Mouse (Mus musculus): ENCODE results near the gene Tst. TPM values are rescaled to one million over a fixed set of nuclear protein-coding genes. Genes with fewer than 3 reads are reported as not detected.

Tst gene
- polyA plus RNA-seq, 1 experiment: 9.8 TPM

DNA sequence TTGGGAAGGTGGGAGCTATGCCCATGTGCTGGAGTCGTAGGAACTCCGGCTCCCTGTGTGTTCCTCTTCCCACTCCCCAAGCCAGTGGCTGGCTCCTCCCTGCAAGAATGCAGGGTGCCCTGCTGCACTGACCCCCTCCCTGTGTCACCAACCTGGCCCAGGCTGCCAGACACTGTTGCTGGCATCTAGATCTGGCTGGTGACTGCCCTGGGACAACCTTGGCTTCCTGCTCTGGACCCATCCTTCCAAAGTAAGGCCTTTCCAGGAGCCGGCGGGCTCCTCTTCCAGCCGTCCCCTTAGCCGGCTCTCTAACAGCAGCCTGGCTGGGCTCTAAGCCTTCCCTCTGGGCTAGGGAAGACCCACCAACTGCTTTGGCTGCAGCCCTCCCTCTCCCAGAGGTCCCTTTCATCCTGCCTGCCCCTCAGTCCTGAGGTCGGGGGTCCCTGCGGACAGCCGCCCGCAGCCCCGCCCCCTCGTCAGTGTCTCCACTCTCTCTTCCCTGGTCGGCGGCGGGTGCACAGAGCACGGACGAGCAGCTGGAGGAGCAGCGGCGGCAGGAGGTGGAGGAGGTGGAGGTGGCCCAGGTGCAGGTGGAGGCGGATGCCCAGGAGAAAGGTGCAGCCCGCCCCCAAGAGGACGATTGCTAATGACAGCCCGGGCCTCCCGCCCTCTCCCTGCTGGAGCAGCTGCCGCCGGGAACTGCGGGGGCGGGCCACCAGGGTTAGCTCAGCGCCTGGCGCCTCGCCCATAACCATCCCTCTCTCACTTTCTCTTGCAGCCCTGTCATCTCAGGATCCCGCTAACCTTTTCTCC, 30.9 kb upstream of the Tst start:
- Histone ChIP-seq H3K36me3 (ENCODE audit: control insufficient read depth, insufficient read depth) (peaks cover 5% of the 10 kb centered on the region), H3K79me2 (ENCODE audit: control insufficient read depth, insufficient read depth) (no peaks in the 10 kb centered on the region), H3K27me3 (ENCODE audit: control insufficient read depth, insufficient read depth, insufficient read length) (no peaks in the 10 kb centered on the region), H3K4me2 (ENCODE audit: low read depth) (peak overlapping the region; percentile 79), H3K4me3 (peak overlapping the region; percentile 9), H3ac (ENCODE audit: control insufficient read depth, insufficient read length) (no peak overlapping the region)
- TF ChIP-seq MYOD1 (IDR thresholded peaks at IDR 0.05; ENCODE audit: control insufficient read depth in 1 of 3, insufficient read length in 2 of 3, low read depth in 2 of 3) (peak in 2 of 3 experiments; percentile 95 to 99), TCF12 (IDR thresholded peaks at IDR 0.05; ENCODE audit: insufficient read depth, poor library complexity, severe bottlenecking) (peak; percentile 54), MAX (IDR thresholded peaks at IDR 0.05; ENCODE audit: low read depth) (no peak), REST (IDR thresholded peaks at IDR 0.05; ENCODE audit: insufficient read depth, insufficient read length) (no peak), CEBPB (IDR thresholded peaks at IDR 0.05; ENCODE audit: insufficient read depth, poor library complexity, severe bottlenecking) (0 out of 2 replicates have a peak, but pooled peaks have one; percentile 16), TCF3 (IDR thresholded peaks at IDR 0.05; ENCODE audit: insufficient read length, low read depth) (peak; percentile 70), SRF (IDR thresholded peaks at IDR 0.05; ENCODE audit: control insufficient read depth, insufficient read length, low read depth) (no peak), MYOG (IDR thresholded peaks at IDR 0.05; ENCODE audit: control insufficient read depth in 1 of 3, insufficient read depth in 1 of 3, insufficient read length in 2 of 3, low read depth in 2 of 3) (peak; percentile 74 to 96 (median 90))

DNA sequence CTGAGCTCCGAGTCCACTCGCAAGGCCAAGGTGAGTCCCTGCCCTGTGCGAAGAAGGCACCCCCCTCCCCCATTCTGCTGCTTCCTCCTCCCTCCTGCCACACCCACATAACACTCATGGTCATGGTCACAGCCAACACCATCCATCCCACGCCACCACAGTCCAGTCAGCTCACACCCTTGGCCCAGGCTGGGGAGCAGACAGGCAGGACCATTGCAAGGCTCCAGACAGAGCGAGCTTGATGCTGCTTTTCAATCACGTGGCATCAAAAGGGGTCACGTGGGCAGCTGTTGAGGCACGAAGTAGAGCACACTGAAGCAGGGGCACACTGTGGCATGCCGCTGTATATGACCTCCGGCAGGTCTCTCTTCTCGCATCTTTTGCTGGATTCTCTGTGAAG, 30.0 kb upstream of the Tst start:
- no peak overlapping the region for H3K4me3 ChIP-seq
- H3K27me3 ChIP-seq (ENCODE audit: control insufficient read depth, insufficient read depth, insufficient read length): no peaks in the 10 kb centered on the region
- no peak overlapping the region for H3K4me2 ChIP-seq (ENCODE audit: low read depth)
- no peak for TF ChIP-seq POLR2A (IDR thresholded peaks at IDR 0.05; ENCODE audit: insufficient read length, low read depth)
- peak; percentile 26 for TF ChIP-seq USF1 (IDR thresholded peaks at IDR 0.05; ENCODE audit: low read depth)
- no peak overlapping the region for H3ac ChIP-seq (ENCODE audit: control insufficient read depth, insufficient read length)
- H3K36me3 ChIP-seq (ENCODE audit: control insufficient read depth, insufficient read depth): peaks cover 8% of the 10 kb centered on the region
- no peaks in the 10 kb centered on the region for H3K79me2 ChIP-seq (ENCODE audit: control insufficient read depth, insufficient read depth)

DNA sequence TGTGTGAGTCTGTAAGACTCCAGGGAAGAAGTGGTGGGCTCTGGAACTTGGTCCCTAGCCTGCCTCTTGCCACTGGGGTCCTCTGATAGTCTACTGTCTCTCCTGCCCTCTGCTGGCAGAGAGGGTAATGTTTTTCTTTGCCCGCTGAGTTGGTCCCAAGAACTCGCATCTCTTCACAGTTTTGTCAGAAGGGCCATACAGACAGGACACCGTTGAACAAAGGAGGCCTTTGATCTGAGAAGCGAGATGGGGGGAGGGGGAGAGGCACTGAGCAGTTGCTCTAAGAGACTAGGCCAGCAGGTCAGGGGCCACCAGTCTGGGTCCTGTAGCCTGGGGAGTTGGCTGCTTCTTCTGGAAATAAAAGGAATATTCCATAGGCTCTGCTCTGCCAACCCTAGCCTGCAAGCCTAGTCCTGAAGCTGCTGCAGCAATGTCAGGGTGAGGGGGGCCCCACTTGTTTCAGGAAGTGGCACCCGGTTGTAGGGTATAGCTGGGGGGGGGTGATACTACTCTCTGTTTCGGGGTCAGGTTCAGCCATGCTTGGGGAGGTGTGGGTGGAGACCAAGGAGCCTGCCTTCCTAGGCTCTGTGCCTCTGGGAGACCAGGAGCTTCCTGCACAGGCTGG, 29.3 kb upstream of the Tst start:
- TF ChIP-seq POLR2A (IDR thresholded peaks at IDR 0.05; ENCODE audit: insufficient read length, low read depth): no peak
- TF ChIP-seq SRF (IDR thresholded peaks at IDR 0.05; ENCODE audit: control insufficient read depth, insufficient read length, low read depth): no peak
- no peak for TF ChIP-seq TCF12 (IDR thresholded peaks at IDR 0.05; ENCODE audit: insufficient read depth, poor library complexity, severe bottlenecking)
- no peak for TF ChIP-seq REST (IDR thresholded peaks at IDR 0.05; ENCODE audit: insufficient read depth, insufficient read length)
- TF ChIP-seq USF1 (IDR thresholded peaks at IDR 0.05; ENCODE audit: low read depth): no peak
- no peak for TF ChIP-seq TCF3 (IDR thresholded peaks at IDR 0.05; ENCODE audit: insufficient read length, low read depth)
- no peak for TF ChIP-seq CEBPB (IDR thresholded peaks at IDR 0.05; ENCODE audit: insufficient read depth, poor library complexity, severe bottlenecking)
- TF ChIP-seq E2F4 (IDR thresholded peaks at IDR 0.05; ENCODE audit: insufficient read depth): no peak
- no peak for TF ChIP-seq MAX (IDR thresholded peaks at IDR 0.05; ENCODE audit: low read depth)
- peaks cover 10% of the 10 kb centered on the region for H3K36me3 ChIP-seq (ENCODE audit: control insufficient read depth, insufficient read depth)

DNA sequence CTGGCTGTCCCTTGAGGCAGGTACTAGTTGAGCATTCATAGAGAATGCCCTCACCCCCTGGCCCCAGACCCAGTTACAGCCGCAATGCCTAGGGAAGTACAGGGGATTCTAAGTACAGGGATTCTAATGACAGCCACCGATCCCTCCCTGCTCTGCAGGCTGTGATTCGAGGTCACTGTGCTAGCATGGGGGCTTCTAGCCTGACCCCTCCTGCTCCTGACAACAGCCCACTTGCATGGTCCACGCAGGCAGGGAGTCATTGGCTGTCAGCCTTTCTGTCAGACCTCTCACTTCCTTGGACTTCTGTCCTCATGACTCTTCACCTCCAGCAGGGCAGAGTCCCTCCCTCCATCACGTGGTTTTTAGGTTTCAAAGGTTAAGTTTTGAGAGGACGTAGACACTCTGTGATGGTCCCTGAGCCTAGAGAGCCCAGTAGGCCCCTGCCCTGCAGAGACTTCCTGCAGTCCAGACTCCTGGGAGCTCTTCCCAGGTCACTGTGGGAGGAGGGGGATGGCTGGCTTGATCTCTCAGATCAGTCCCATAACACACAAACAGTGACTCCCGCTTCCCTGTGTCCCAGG, 25.9 kb upstream of the Tst start:
- H3K4me2 ChIP-seq (ENCODE audit: low read depth): no peak overlapping the region
- no peak for TF ChIP-seq TCF12 (IDR thresholded peaks at IDR 0.05; ENCODE audit: insufficient read depth, poor library complexity, severe bottlenecking)
- no peak for TF ChIP-seq REST (IDR thresholded peaks at IDR 0.05; ENCODE audit: insufficient read depth, insufficient read length)
- TF ChIP-seq MYOG (IDR thresholded peaks at IDR 0.05; ENCODE audit: control insufficient read depth in 1 of 3, insufficient read depth in 1 of 3, insufficient read length in 2 of 3, low read depth in 2 of 3): no peak
- TF ChIP-seq POLR2AphosphoS2 (IDR thresholded peaks at IDR 0.05; ENCODE audit: insufficient read length, low read depth): no peak
- no peak for TF ChIP-seq CEBPB (IDR thresholded peaks at IDR 0.05; ENCODE audit: insufficient read depth, poor library complexity, severe bottlenecking)
- peaks cover 14% of the 10 kb centered on the region for H3K79me2 ChIP-seq (ENCODE audit: control insufficient read depth, insufficient read depth)
- H3ac ChIP-seq (ENCODE audit: control insufficient read depth, insufficient read length): no peak overlapping the region
- H3K4me3 ChIP-seq: no peak overlapping the region
- H3K36me3 ChIP-seq (ENCODE audit: control insufficient read depth, insufficient read depth): peaks cover 10% of the 10 kb centered on the region
- no peaks in the 10 kb centered on the region for H3K27me3 ChIP-seq (ENCODE audit: control insufficient read depth, insufficient read depth, insufficient read length)

More for the DNA sequence above, 29.3 kb upstream of the Tst start:
- Histone ChIP-seq H3K27me3 (ENCODE audit: control insufficient read depth, insufficient read depth, insufficient read length) (no peaks in the 10 kb centered on the region), H3K4me3 (no peak overlapping the region), H3K79me2 (ENCODE audit: control insufficient read depth, insufficient read depth) (peaks cover 2% of the 10 kb centered on the region), H3K4me2 (ENCODE audit: low read depth) (no peak overlapping the region), H3ac (ENCODE audit: control insufficient read depth, insufficient read length) (no peak overlapping the region)

DNA sequence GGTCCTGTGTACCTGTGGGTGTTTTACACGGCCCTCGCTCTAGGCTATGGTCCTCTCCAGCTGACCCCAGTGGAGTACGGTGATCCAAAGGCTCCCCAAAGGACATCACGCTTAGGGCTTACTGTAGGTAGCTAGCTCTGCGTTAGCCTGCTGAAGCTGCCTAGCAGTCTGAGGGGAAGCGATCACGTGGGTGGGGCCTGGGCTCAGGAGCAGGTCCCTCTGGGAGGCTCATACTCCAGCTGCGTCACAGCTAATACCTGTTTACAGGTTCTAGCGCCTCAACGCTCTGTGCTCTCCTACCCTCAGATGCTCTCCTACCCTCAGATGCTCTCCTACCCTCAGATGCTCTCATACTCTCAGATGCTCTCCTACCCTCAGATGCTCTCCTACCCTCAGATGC, 25.2 kb upstream of the Tst start:
- Histone ChIP-seq H3K4me2 (ENCODE audit: low read depth) (no peak overlapping the region), H3ac (ENCODE audit: control insufficient read depth, insufficient read length) (no peak overlapping the region), H3K36me3 (ENCODE audit: control insufficient read depth, insufficient read depth) (peaks cover 10% of the 10 kb centered on the region), H3K27me3 (ENCODE audit: control insufficient read depth, insufficient read depth, insufficient read length) (no peaks in the 10 kb centered on the region), H3K79me2 (ENCODE audit: control insufficient read depth, insufficient read depth) (peaks cover 14% of the 10 kb centered on the region), H3K4me3 (no peak overlapping the region)
- no peak for TF ChIP-seq MYOD1 (IDR thresholded peaks at IDR 0.05; ENCODE audit: control insufficient read depth in 1 of 3, insufficient read length in 2 of 3, low read depth in 2 of 3)
- TF ChIP-seq REST (IDR thresholded peaks at IDR 0.05; ENCODE audit: insufficient read depth, insufficient read length): no peak
- TF ChIP-seq MAX (IDR thresholded peaks at IDR 0.05; ENCODE audit: low read depth): no peak
- TF ChIP-seq MYOG (IDR thresholded peaks at IDR 0.05; ENCODE audit: control insufficient read depth in 1 of 3, insufficient read depth in 1 of 3, insufficient read length in 2 of 3, low read depth in 2 of 3): no peak
- TF ChIP-seq CEBPB (IDR thresholded peaks at IDR 0.05; ENCODE audit: insufficient read depth, poor library complexity, severe bottlenecking): no peak
- TF ChIP-seq E2F4 (IDR thresholded peaks at IDR 0.05; ENCODE audit: insufficient read depth): no peak
- no peak for TF ChIP-seq TCF3 (IDR thresholded peaks at IDR 0.05; ENCODE audit: insufficient read length, low read depth)
- TF ChIP-seq POLR2A (IDR thresholded peaks at IDR 0.05; ENCODE audit: insufficient read length, low read depth): no peak
- TF ChIP-seq SRF (IDR thresholded peaks at IDR 0.05; ENCODE audit: control insufficient read depth, insufficient read length, low read depth): no peak
- no peak for TF ChIP-seq TCF12 (IDR thresholded peaks at IDR 0.05; ENCODE audit: insufficient read depth, poor library complexity, severe bottlenecking)
- no peak for TF ChIP-seq POLR2AphosphoS2 (IDR thresholded peaks at IDR 0.05; ENCODE audit: insufficient read length, low read depth)
- no peak for TF ChIP-seq USF1 (IDR thresholded peaks at IDR 0.05; ENCODE audit: low read depth)
